Mouse (Mus musculus) bone marrow macrophage, adult 2 months (primary cell): Measurements from ENCODE around the gene Avl9.

Experiments used
- CTCF ChIP-seq: IDR thresholded peaks from 2 replicates; pipeline ENCODE4 v1.5.1; 2012; ENCODE audit warnings: low read depth, mild to moderate bottlenecking, low read length, moderate library complexity
- POLR2A ChIP-seq: IDR thresholded peaks from 2 replicates; pipeline ENCODE4 v1.6.1; 2012; ENCODE audit warnings: mild to moderate bottlenecking, low read depth, low read length, borderline replicate concordance

GRCm38 (mm10) chr6:56703931-56704900 is 10.5 kb upstream of the Avl9 start, which contains the start of gene Lsm5:
- TF ChIP-seq POLR2A, result no peak
- TF ChIP-seq CTCF, result no peak
